Comparison of ENCODE assay signal across 27 mouse cellular contexts in genomic region chr15:100954751-100955150, GRCm38 (mm10).
DNase-seq lines count a peak whose midpoint lies in the region; ATAC-seq and TF ChIP-seq lines count a peak whose summit lies in the region.
"Had no signal": no experiment of that assay in that cellular context is flagged by ENCODE, and none has a peak within 500 bp of the region (broad histone marks: within the 10 kb centered on the region; RNA-seq: fewer than 3 reads in every experiment).

No protein-coding gene starts in this region.

- no peaks in the 10 kb centered on the region for H3K9me3 ChIP-seq in lung, postnatal 0 days (ENCODE audit: low read length)
- H3K9me3 ChIP-seq: embryonic facial prominence, embryonic 15.5 days; heart, embryonic 12.5 days; limb, embryonic 10.5 days; limb, embryonic 15.5 days; liver, embryonic 13.5 days; midbrain, embryonic 13.5 days had no signal

- WGBS in lung, postnatal 0 days = 72% methylated on average over 16 of the region's 16 CpGs

- H3K4me3 ChIP-seq in layer of hippocampus, adult 2 months = no peak overlapping the region
- no peak overlapping the region for H3K4me3 ChIP-seq in lung, postnatal 0 days (ENCODE audit: low read depth, low read length)
- H3K4me3 ChIP-seq: embryonic facial prominence, embryonic 15.5 days; gastrocnemius, adult 2 months; heart, adult 2 months; heart, embryonic 12.5 days; limb, embryonic 10.5 days; limb, embryonic 15.5 days; liver, embryonic 13.5 days; midbrain, embryonic 13.5 days had no signal

- H3K27ac ChIP-seq in layer of hippocampus, adult 2 months = peak overlapping the region; percentile 63
- no peak overlapping the region for H3K27ac ChIP-seq in lung, postnatal 0 days (ENCODE audit: low read length)
- H3K27ac ChIP-seq: embryonic facial prominence, embryonic 15.5 days; gastrocnemius, adult 2 months; heart, adult 2 months; hindbrain, embryonic 14.5 days; limb, embryonic 10.5 days; limb, embryonic 15.5 days; liver, embryonic 13.5 days; macrophage; midbrain, embryonic 13.5 days had no signal

- H3K9ac ChIP-seq in lung, postnatal 0 days (replicated peaks; ENCODE audit: low read depth) = no peak overlapping the region
- H3K9ac ChIP-seq: embryonic facial prominence, embryonic 15.5 days; heart, embryonic 12.5 days; hindbrain, embryonic 14.5 days; limb, embryonic 15.5 days; liver, embryonic 13.5 days; midbrain, embryonic 13.5 days had no signal

- H3K36me3 ChIP-seq in lung, postnatal 0 days (ENCODE audit: insufficient read depth, low read length) = no peaks in the 10 kb centered on the region
- H3K36me3 ChIP-seq: embryonic facial prominence, embryonic 15.5 days; G1E; heart, embryonic 12.5 days; limb, embryonic 10.5 days; limb, embryonic 15.5 days; liver, embryonic 13.5 days had no signal

- TF ChIP-seq CTCF in layer of hippocampus, adult 2 months (conservative IDR thresholded peaks at IDR 0.05) = no peak
- TF ChIP-seq CTCF in lung, postnatal 0 days (IDR thresholded peaks at IDR 0.05) = no peak

- no peak for TF ChIP-seq EP300 in lung, postnatal 0 days (IDR thresholded peaks at IDR 0.05)

- no peak for ATAC-seq in lung, postnatal 0 days
- ATAC-seq: forebrain, embryonic 16.5 days; inflammation-experienced regulatory T-cells, adult 6 months; midbrain, embryonic 13.5 days had no signal

- H3K4me2 ChIP-seq in lung, postnatal 0 days (replicated peaks; ENCODE audit: low read depth, low read length) = no peak overlapping the region
- H3K4me2 ChIP-seq: embryonic facial prominence, embryonic 15.5 days; heart, embryonic 12.5 days; hindbrain, embryonic 14.5 days; limb, embryonic 15.5 days; liver, embryonic 13.5 days; midbrain, embryonic 13.5 days had no signal

- peak; percentile 45 for DNase-seq in cerebellum, adult 11-12 months
- DNase-seq in cerebellum, postnatal 4 days (ENCODE audit: low spot score in 2 of 2) = no peak
- DNase-seq in layer of hippocampus, adult 2 months (ENCODE audit: low spot score in 2 of 2) = no peak
- no peak for DNase-seq in layer of hippocampus, postnatal 25 days (ENCODE audit: extremely low spot score in 1 of 2, low spot score in 1 of 2)
- DNase-seq in cerebellum, adult 9-11 months = peak; percentile 65
- no peak for DNase-seq in spleen, postnatal 10 days (ENCODE audit: low spot score in 2 of 2)
- no peak for DNase-seq in lung, postnatal 0 days (ENCODE audit: low spot score)
- DNase-seq: adrenal gland, adult 8-10 months; gastrocnemius, adult 2 months; gastrocnemius, postnatal 36 days; heart, adult 2 months; heart, postnatal 4 days; kidney, adult 11 months; kidney, postnatal 14 days; liver, embryonic 13.5 days; lung, adult 18-20 months; lung, postnatal 10 days had no signal

- no peaks in the 10 kb centered on the region for H3K4me1 ChIP-seq in lung, postnatal 0 days (ENCODE audit: insufficient read depth, low read depth, low read length)
- H3K4me1 ChIP-seq: embryonic facial prominence, embryonic 15.5 days; heart, embryonic 12.5 days; limb, embryonic 10.5 days; limb, embryonic 15.5 days; liver, embryonic 13.5 days had no signal

- H3K27me3 ChIP-seq in lung, postnatal 0 days (replicated peaks; ENCODE audit: insufficient read depth, low read length) = no peaks in the 10 kb centered on the region
- H3K27me3 ChIP-seq: embryonic facial prominence, embryonic 15.5 days; limb, embryonic 15.5 days; liver, embryonic 13.5 days; midbrain, embryonic 13.5 days had no signal

Comparison
In these comparisons a context has a peak if more than half of its experiments do, and no peak if none do; other contexts are left out.
1. DNase-seq: peak in cerebellum, adult 11-12 months (single experiment) and cerebellum, adult 9-11 months (single experiment); none in cerebellum, postnatal 4 days (0 of 2), layer of hippocampus, adult 2 months (0 of 2), layer of hippocampus, postnatal 25 days (0 of 2), spleen, postnatal 10 days (0 of 2) and lung, postnatal 0 days (single experiment).